Mouse (Mus musculus): ENCODE measurements around the gene Rnasek.

Rnasek gene

GRCm38 (mm10) chr11:70215301-70215700, 24.3 kb downstream of the Rnasek start:
- DNase-seq = peak; percentile 53

- DNase-seq = no peak
Measured at GRCm38 (mm10) chr11:70214856-70215209, 24.8 kb downstream of the Rnasek start.

- DNase-seq = peak; percentile 84
Measured at GRCm38 (mm10) chr11:70214191-70214855, 25.3 kb downstream of the Rnasek start.

GRCm38 (mm10) chr11:70213736-70214135, 25.9 kb downstream of the Rnasek start:
- no peak for DNase-seq

DNA sequence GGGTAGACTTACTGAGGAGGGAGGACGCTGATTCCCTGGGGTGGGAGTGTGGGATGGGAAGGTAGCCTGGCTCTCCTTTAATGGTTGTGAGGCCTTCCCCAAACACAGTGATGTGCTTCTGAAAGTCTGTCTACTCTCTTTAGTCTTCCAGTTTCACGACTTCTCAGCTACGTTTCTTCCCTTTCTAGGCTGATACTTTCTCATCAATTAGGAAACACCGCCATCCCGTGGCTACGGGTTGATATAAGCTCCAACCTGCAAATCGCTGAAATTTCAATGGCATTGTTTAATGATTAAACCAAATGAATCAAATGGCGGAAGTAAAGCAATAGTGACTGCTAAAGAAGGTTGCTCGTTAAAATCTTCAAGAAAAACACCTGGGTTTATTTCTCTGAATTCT, 26.7 kb downstream of the Rnasek start:
- peak; percentile 87 for DNase-seq

DNA sequence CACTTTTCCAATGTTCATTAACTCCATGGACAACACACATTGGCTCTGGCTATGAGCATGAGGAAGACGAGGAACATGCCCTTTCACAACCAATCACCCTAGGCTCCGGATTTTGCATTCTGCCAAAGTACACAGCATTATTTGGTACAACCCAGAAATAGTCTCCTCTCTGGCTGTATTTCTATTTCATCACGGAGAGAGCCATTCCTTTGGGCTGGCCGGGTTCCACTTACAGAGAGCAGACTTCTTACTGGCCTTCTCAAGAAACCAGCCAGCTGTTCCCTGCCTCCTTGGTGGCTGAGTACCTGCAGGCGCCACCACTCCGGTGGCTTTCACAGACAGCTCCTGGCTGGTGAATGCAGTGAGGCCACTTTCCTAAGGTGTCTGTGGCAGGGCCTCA, 27.2 kb downstream of the Rnasek start, which contains the start of gene Slc16a11:
Gene Slc16a11 (plus strand): TSS at position 330 of the 400 bp plus-strand sequence.
- no peak for DNase-seq

- DNase-seq = no peak
Measured at GRCm38 (mm10) chr11:70211972-70212371, 27.7 kb downstream of the Rnasek start.

- DNase-seq = no peak
Measured at GRCm38 (mm10) chr11:70210681-70211080, 29.0 kb downstream of the Rnasek start.

DNA sequence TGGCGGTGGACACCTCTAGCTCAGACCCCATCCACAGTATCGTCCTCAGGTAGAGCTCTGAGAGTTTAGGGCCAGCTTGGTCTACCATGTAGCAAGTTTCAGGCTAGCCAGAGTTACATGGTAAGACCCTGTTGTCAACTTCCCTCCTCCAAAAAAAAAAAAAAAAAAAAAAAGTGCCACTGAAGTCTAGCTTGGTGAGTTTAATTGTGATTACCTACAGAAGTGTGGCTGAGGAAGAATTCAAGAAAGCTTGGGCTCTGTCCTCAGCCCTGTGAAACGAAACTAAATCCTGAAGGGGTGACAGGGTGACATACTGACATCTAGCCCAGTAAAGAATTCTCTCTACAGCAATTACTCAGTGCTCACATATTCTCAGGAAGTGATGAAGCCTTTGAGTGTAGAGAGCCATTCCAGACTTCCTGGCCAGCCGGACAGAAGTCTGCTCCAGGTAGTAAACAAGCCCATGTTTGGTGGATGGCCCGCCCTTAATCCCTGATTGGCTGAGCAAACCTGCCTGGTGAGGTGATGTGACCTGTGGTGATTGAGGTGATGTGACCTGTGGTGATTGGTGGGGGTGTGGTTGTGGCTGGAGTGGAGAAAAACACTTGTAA, 30.8 kb downstream of the Rnasek start:
- no peak for DNase-seq

- no peak for DNase-seq
Measured at GRCm38 (mm10) chr11:70207283-70207682, 32.4 kb downstream of the Rnasek start.

DNA sequence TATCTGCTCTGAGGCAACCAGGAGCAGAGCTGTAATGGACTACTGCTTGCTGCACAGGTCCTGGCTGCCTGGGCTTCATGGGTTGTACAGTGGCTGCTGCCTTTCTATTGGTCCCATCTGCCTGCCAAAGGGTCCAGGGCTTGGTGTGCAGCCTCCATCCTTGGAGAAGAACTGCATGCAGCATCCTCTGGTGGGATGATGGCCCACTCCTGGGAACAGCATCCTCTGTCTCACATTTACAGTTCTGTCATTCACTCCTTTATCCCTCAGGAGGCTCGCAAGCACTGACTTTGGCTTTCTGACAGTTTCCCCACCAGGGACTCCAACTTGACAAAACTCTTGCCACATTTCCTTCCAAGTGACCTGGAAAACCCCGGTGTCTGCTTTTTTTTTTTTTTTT, 32.8 kb downstream of the Rnasek start:
- DNase-seq = no peak

DNA sequence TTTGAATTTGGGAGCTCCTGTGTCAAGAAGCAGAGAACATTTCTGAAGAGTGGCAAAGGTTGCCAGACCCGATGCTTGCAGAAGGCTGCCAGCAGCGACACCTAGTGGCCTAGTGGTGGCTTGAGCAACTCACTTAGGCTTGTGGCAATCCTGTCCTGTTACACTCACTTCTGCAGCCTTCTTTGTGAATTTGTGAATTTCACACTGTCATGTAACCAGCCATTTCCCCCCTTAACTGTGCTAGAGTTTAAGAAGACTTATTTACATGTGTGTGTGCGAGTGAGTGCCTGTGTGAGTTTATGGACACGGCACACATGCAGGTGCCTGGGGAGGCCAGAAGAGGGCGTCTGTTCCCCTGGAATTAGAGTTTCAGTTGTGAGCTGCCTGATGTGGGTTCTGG, 38.0 kb downstream of the Rnasek start:
- DNase-seq = peak; percentile 91

DNA sequence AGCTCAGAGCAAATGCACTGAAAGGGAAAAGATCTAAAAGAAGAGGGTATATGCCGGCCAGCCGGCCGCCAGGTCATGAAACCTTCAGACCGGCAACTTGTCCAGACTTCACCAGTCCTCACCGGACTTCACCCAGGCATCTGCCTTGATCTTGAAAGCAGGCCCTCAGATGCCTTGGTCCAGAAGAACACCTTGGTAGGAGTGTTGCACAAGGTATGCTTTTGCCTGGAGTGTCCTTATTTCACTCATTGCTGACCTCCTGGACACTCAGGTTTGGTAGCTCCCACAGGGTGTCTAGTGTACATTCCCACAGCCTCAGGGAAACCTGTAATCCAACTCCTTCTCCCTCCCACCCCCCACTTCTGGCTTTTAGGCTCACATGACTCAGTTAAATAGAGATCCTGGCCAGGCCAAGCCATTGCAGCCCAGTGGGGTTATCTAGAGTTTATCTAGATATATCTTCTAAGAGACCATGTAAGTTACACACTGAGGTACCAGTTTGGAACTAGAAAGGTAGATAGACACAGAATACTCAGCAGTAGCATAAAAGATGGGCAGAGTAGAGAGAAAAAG, 39.5 kb downstream of the Rnasek start:
- no peak for DNase-seq

GRCm38 (mm10) chr11:70199107-70199506, 40.5 kb downstream of the Rnasek start:
- DNase-seq = no peak

GRCm38 (mm10) chr11:70198332-70198731, 41.3 kb downstream of the Rnasek start:
- DNase-seq = no peak

DNA sequence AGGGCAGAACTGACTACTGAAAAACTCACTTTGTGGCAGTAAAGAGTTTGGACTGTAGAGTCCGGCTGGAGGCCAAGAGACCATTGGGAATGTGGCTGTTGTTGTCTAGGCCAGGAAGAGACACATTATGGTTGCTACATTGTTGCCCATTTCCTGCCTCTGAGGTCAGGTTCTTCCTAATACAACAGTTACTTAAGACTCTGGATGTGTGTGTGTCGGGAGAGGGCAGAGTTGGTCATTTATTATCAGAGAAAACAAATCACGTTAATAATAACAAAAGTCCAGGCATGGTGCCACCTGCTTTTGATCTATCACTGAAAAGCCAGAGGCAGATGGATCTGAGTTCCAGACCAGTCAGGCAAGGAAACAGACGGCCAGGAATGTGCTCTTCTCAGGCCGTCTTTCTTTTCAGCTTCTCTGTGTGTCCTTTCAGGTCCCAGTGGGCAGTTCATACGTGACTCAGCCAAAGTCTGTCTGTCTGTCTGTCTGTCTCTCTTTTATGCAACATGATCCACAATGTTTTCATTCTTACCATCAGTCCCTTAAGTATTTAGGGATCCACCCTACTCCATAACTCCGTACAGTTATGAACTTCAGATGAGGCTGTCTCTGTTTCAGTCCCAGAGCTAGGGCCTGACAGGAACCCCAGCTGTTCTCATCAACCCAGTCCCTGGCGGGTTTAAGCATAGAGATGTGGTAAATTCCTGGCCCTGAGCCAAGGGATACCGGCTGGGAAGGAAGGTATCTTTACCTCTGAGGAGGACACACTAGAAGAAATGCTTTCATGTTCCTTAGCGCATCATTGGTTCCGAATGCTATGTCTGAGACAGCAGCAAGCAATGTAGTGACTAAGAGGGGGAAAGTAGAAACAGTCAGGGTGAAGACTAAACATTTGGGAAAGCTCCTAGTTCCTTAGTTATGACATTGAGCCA, 46.0 kb downstream of the Rnasek start:
- no peak for DNase-seq

- DNase-seq = no peak
Measured at GRCm38 (mm10) chr11:70192157-70192556, 47.5 kb downstream of the Rnasek start.

GRCm38 (mm10) chr11:70191188-70191587, 48.5 kb downstream of the Rnasek start:
- no peak for DNase-seq

DNA sequence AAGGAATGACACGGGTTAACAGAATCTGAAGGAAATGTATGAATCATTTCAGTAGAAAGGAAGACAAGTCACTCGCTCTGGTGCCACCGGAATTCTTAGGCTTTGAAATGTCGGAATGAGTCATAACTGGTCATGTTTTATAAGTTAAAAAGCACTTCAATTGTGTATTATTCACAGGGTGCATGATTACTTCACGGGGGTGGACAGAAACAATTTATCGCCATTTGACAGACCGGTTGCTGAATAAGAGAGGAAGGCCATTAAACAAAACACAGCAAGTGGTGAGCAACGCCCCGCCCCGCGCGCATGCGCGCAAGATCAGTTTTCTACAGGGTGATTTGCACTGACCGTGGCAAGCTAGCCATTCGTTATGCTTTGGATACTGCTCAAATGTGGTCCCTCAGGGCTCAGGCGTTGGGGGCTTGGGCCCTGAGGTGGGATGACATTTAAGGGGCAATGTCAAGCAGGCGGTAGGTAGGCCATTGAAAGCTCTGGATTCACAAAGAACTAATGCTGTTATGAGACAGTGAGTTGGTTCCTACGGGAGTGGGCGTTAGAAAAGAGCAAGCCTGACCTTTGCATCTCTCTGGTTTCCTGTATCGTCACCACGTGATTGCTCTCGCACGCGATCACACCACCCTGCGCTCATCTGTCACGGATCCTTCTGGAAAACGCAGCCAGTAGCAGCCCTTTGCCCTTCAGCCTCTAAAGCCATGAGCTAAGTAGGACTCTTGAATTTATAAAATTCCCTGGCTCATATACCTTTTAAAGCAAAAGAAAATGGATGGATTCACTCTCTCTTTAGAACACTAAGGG, 50.1 kb downstream of the Rnasek start:
- DNase-seq = peak; percentile 42

Measured in kidney, postnatal 14 days (tissue).